Mouse (Mus musculus): ENCODE results near the gene Hus1.

The Hus1 gene

GRCm38 (mm10) chr11:8978154-8978553 lies 32.8 kb downstream of the Hus1 start:
- no peak for DNase-seq (ENCODE audit: low spot score)

GRCm38 (mm10) chr11:8973166-8973565 lies 37.8 kb downstream of the Hus1 start, which contains the start of gene Pkd1l1:
Pkd1l1 (minus strand) TSS chr11:8973266.
- DNase-seq (ENCODE audit: low spot score): no peak

- DNase-seq (ENCODE audit: low spot score): no peak
Measured at GRCm38 (mm10) chr11:8972093-8972492, 38.9 kb downstream of the Hus1 start.

GRCm38 (mm10) chr11:8970509-8970908 lies 40.5 kb downstream of the Hus1 start:
- DNase-seq (ENCODE audit: low spot score): no peak

GRCm38 (mm10) chr11:8968094-8968493 lies 42.9 kb downstream of the Hus1 start:
- DNase-seq (ENCODE audit: low spot score): no peak

GRCm38 (mm10) chr11:8958572-8958971 lies 52.4 kb downstream of the Hus1 start:
- no peak for DNase-seq (ENCODE audit: low spot score)

- no peak for DNase-seq (ENCODE audit: low spot score)
Measured at GRCm38 (mm10) chr11:8958108-8958507, 52.9 kb downstream of the Hus1 start.

- DNase-seq (ENCODE audit: low spot score): no peak
Measured at GRCm38 (mm10) chr11:8957023-8957422, 54.0 kb downstream of the Hus1 start.

- DNase-seq (ENCODE audit: low spot score): no peak
Measured at GRCm38 (mm10) chr11:8955678-8956077, 55.3 kb downstream of the Hus1 start.

- no peak for DNase-seq (ENCODE audit: low spot score)
Measured at GRCm38 (mm10) chr11:8949765-8950430, 61.1 kb downstream of the Hus1 start.

GRCm38 (mm10) chr11:8948871-8949270 lies 62.1 kb downstream of the Hus1 start:
- DNase-seq (ENCODE audit: low spot score): no peak

- DNase-seq (ENCODE audit: low spot score): no peak
Measured at GRCm38 (mm10) chr11:8944114-8944513, 66.9 kb downstream of the Hus1 start.

Data from left cerebral cortex, adult 11 months (tissue).